Mouse (Mus musculus): ENCODE data around the gene Add2. TPM values are rescaled to one million over a fixed set of nuclear protein-coding genes. Genes with fewer than 3 reads are reported as not detected.

The Add2 gene
- 74.7 and 75.3 TPM in 2 replicates for polyA plus RNA-seq (2021; fragmentation: Nextera tagmentation)
- long read RNA-seq, experiment 1, full-length matches to known transcripts = 28 of 344 reads
- long read RNA-seq, experiment 1, partial matches to known transcripts = 36 of 344 reads
- long read RNA-seq, experiment 1, other reads (novel, unspliced or antisense) = 280 of 344 reads
- long read RNA-seq, experiment 2, full-length matches to known transcripts = 3 of 70 reads
- long read RNA-seq, experiment 2, partial matches to known transcripts = 13 of 70 reads
- long read RNA-seq, experiment 2, other reads (novel, unspliced or antisense) = 54 of 70 reads

DNA sequence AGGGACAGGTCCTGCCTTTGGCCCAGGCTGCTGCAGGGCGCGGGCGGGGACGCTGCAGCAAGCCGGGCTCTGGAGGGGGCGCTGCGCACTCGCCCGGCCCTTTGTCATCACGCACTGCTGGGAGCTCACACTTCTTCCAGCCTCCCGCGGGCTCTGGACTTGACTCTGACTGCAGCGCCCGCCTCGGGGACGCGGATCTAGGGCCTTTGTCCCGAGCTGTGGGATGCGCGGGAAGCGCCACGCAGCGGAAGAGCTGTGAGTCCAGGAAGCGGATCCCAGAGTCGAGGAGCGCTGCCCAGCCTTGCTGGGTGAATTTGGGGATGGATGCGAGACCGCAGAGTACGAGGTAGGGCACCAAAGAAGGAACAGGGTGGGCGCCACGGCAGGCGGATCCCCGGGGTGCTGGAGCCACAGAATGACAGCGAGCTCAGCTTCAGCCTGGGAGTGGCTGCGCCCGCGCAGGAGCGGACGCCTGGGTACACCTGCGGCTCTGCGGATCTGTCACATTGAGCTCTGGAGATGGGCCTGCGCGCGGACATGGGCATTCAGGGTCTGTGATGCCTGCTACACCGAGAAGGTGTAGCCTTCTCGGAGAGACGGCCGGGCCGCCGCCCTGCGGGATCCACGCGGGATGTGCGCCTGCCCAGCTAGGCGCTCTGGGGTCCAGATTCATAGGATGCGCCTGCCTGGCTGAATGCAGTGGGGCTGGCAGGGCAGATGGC, at the start of gene Add2:
Gene Add2, plus strand, starts transcription at position 81 of the 722 bp plus-strand sequence.

GRCm38 (mm10) chr6:86015871-86016270, 12.6 kb upstream of the Add2 start, which contains the start of gene Figla:
Gene Figla, plus strand, starts transcription at chr6:86016171.

Other genes starting within 250 kb of the Add2 start
- gene Nat8f6, start 207.7 kb upstream of the Add2 start, polyA plus RNA-seq (2021; fragmentation: Nextera tagmentation) = 0.23 and 0.51 TPM in 2 replicates
- 4.1 and 4.2 TPM in 2 replicates for gene Nat8f5, start 207.7 kb upstream of the Add2 start, polyA plus RNA-seq (2021; fragmentation: Nextera tagmentation)
- 2.3 and 2.7 TPM in 2 replicates for gene Nat8, start 196.6 kb upstream of the Add2 start, polyA plus RNA-seq (2021; fragmentation: Nextera tagmentation)
- 0.04 and 0.12 TPM in 2 replicates for gene Nat8f2, start 159.5 kb upstream of the Add2 start, polyA plus RNA-seq (2021; fragmentation: Nextera tagmentation)
- 7.3 and 9.2 TPM in 2 replicates for gene Nat8f4, start 123.8 kb upstream of the Add2 start, polyA plus RNA-seq (2021; fragmentation: Nextera tagmentation)
- 90.7 and 91.6 TPM in 2 replicates for gene Tprkb, start 116.8 kb upstream of the Add2 start, polyA plus RNA-seq (2021; fragmentation: Nextera tagmentation)
- gene Nat8f1, start 113.0 kb upstream of the Add2 start, polyA plus RNA-seq (2021; fragmentation: Nextera tagmentation) = 40.6 and 46.9 TPM in 2 replicates
- 10.1 and 12.5 TPM in 2 replicates for gene Dusp11, start 67.0 kb upstream of the Add2 start, polyA plus RNA-seq (2021; fragmentation: Nextera tagmentation)
- gene Figla, start 12.5 kb upstream of the Add2 start, polyA plus RNA-seq (2021; fragmentation: Nextera tagmentation) = not detected in 2 replicates
- 11.5 and 13.3 TPM in 2 replicates for gene Tgfa, start 166.5 kb downstream of the Add2 start, polyA plus RNA-seq (2021; fragmentation: Nextera tagmentation)